Mouse (Mus musculus) hindbrain, embryonic 11.5 days (tissue): ENCODE measurements around the gene Mxd1. TPM values are rescaled to one million over a fixed set of nuclear protein-coding genes. Genes with fewer than 3 reads are reported as not detected.

Experiments used
- ATAC-seq: fragments of 200-750 bp; cut with Nextera tagmentation; 2 replicates; pipeline ENCODE4 v1.8.0; 2017; ENCODE audit warnings: mild to moderate bottlenecking, moderate TSS enrichment, moderate library complexity; ENCODE audit not compliant: low FRiP score
- DNase-seq: peaks from one replicate; pipeline ENCODE4 v3.0.0-alpha.2; 2015; ENCODE audit warnings: low spot score
- H3K27ac ChIP-seq: fragments of 300-500 bp; sonication (generic); 2 replicates; pipeline ENCODE4 v1.5.1; 2014; ENCODE audit warnings: mild to moderate bottlenecking, low read depth, low read length
- H3K27me3 ChIP-seq: fragments of 300-500 bp; sonication (generic); 2 replicates; pipeline ENCODE4 v1.6.1; 2014; ENCODE audit warnings: mild to moderate bottlenecking, low read length, moderate library complexity, mixed read lengths; ENCODE audit not compliant: control insufficient read depth, insufficient read depth
- H3K36me3 ChIP-seq: fragments of 300-500 bp; sonication (generic); 2 replicates; pipeline ENCODE4 v1.6.1; 2014; ENCODE audit warnings: mild to moderate bottlenecking, low read length, moderate library complexity, mixed read lengths; ENCODE audit not compliant: control insufficient read depth, insufficient read depth
- H3K4me1 ChIP-seq: fragments of 300-500 bp; sonication (generic); replicated peaks from 2 replicates; pipeline ENCODE4 v1.6.1; 2014; ENCODE audit warnings: low read length, mixed read lengths; ENCODE audit not compliant: control insufficient read depth, insufficient read depth
- H3K4me2 ChIP-seq: fragments of 300-500 bp; sonication (generic); replicated peaks from 2 replicates; pipeline ENCODE4 v1.6.1; 2014; ENCODE audit warnings: mild to moderate bottlenecking, low read depth, low read length
- H3K4me3 ChIP-seq: fragments of 300-500 bp; sonication (generic); 2 replicates; pipeline ENCODE4 v1.5.1; 2014; ENCODE audit warnings: low read depth, low read length
- H3K9ac ChIP-seq: fragments of 300-500 bp; sonication (generic); 2 replicates; pipeline ENCODE4 v1.6.1; 2014; ENCODE audit warnings: low read depth, low read length
- H3K9me3 ChIP-seq: fragments of 300-500 bp; sonication (generic); 2 replicates; pipeline ENCODE4 v1.6.1; 2016; ENCODE audit warnings: low read length; ENCODE audit not compliant: control insufficient read depth
- WGBS: fragments of 180-500 bp; shearing (Covaris S2); extraction: QIAGEN DNeasy Blood & Tissue Kit; methylation state at CpG from one replicate; pipeline ENCODE4 v1.1.7; 2014; 5-methylcytosine and 5-hydroxymethylcytosine counted together
- polyA plus RNA-seq: library from polyadenylated mRNA; unstranded; fragments of >200 nt; fragmentation: Nextera tagmentation; extraction: Ambion mirVana; gene quantifications from 2 replicates; pipeline ENCODE4 v1.2.1, GENCODE M21; 2014

The Mxd1 gene
- polyA plus RNA-seq, 1 experiment from 2014 or later = 16.6 TPM

DNA sequence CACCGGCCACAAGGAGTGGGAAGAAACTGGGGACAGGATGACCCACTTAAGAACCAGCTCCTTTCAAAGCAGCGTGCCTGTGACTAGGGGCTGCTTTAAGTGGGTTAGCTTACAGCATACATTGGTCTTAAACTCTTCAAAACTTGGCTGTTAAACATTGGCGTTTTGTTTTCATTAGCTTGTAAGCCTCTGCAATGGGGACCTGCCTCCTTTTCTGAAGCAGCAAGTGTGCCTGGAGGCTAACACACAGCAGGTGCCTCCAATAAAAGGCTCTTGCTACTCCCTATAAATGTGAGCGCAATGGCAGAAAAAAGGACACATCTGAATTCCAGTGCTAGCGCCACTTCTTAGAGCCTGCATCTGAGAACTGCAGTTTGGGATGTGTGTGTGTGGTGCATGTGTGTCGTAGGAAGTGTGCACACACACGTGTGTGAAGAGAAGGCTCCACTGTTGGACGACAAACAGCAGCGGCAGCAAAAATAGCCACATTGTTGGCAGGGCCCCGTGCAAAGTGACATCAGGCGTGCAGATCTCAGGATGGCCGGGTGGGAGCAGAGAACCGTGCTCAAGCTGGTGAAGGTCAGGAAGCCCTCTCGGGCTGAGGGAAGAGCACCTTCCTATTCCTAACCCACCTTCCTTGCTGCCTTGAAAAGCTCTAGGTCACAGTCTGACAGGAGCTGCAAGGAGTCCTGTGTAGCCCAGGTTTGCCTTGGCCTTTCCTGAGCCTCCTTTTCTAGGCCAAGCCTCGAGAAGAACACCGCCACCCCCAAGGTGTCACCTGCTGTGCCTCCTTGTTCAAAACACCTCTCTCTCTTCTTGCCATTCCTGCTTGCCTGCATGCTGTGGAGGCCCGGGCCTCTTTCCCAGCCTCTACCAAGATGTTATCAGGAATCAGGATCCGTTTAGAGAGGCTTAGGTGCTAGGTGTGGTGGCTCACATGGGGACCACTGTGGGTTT lies 44.6 kb downstream of the Mxd1 start:
- DNase-seq (no peak), ATAC-seq (no peak)
- Histone ChIP-seq H3K4me3 (no peak overlapping the region), H3K9ac (no peak overlapping the region), H3K9me3 (no peaks in the 10 kb centered on the region), H3K36me3 (no peaks in the 10 kb centered on the region), H3K4me1 (no peaks in the 10 kb centered on the region), H3K4me2 (no peak overlapping the region), H3K27me3 (no peaks in the 10 kb centered on the region), H3K27ac (no peak overlapping the region)
- WGBS = 70% methylated on average over 18 of the region's 18 CpGs

GRCm38 (mm10) chr6:86623201-86623600 lies 45.8 kb downstream of the Mxd1 start:
- DNase-seq = no peak
- Histone ChIP-seq H3K4me3 (no peak overlapping the region), H3K36me3 (no peaks in the 10 kb centered on the region), H3K9ac (no peak overlapping the region), H3K4me2 (no peak overlapping the region), H3K27me3 (no peaks in the 10 kb centered on the region), H3K9me3 (no peaks in the 10 kb centered on the region), H3K4me1 (no peaks in the 10 kb centered on the region), H3K27ac (no peak overlapping the region)
- 83% methylated on average over 4 of the region's 4 CpGs for WGBS
- no peak for ATAC-seq

DNA sequence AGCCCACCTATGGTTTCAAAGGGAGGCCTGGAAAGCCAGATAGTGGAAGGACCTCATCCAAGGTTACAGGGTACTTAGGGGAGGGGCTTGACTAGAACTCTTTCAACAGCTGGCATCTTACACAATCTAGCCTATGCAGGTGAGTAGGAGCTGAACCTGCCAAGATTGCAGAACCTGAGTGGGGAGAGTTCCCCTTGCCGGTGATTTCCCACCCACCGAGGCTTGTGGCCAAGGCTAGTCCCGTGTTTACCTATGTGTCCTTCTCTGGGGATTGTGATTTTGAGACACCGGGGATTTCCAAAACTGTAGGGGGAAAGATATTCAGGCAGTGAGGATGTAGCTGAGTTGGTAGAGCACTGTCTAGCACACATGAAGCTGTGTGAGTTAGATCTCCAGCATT lies 53.7 kb downstream of the Mxd1 start:
- Histone ChIP-seq H3K9me3 (no peaks in the 10 kb centered on the region), H3K27ac (no peak overlapping the region), H3K4me1 (no peaks in the 10 kb centered on the region), H3K27me3 (no peaks in the 10 kb centered on the region), H3K9ac (no peak overlapping the region), H3K4me2 (no peak overlapping the region), H3K36me3 (no peaks in the 10 kb centered on the region), H3K4me3 (no peak overlapping the region)
- ATAC-seq (no peak), DNase-seq (no peak)
- 85% methylated on average over 4 of the region's 4 CpGs for WGBS

- WGBS = 58% methylated on average over 5 of the region's 5 CpGs
- H3K27ac ChIP-seq = no peak overlapping the region
- H3K4me1 ChIP-seq = no peaks in the 10 kb centered on the region
- no peaks in the 10 kb centered on the region for H3K36me3 ChIP-seq
- no peak overlapping the region for H3K4me2 ChIP-seq
- ATAC-seq (no peak), DNase-seq (no peak)
- H3K9me3 ChIP-seq = no peaks in the 10 kb centered on the region
- H3K27me3 ChIP-seq = no peaks in the 10 kb centered on the region
- no peak overlapping the region for H3K9ac ChIP-seq
- H3K4me3 ChIP-seq = no peak overlapping the region
These were observed 58.2 kb downstream of the Mxd1 start for GRCm38 (mm10) chr6:86610714-86611113.

DNA sequence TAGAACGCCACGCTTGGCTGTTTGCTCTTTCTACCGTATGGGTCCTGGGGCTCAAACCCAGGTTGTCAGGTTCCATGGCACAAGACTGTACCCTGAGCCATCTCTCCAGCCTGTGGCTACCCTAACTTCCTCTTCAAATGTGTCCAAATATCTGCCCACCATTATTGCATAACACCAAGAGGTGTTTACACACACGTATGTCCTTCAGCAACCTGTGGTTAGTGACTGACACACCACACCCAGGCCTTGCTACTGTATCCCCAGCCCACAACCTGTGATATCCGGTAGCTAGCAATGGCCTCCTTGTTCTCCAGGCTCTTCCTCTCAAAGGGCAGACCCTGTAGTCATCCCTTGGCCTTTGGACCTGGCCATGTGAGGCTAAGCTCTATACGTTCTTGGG lies 59.7 kb downstream of the Mxd1 start:
- DNase-seq (no peak), ATAC-seq (no peak)
- Histone ChIP-seq H3K4me3 (no peak overlapping the region), H3K9me3 (no peaks in the 10 kb centered on the region), H3K27me3 (no peaks in the 10 kb centered on the region), H3K36me3 (no peaks in the 10 kb centered on the region), H3K4me2 (no peak overlapping the region), H3K27ac (no peak overlapping the region), H3K9ac (no peak overlapping the region), H3K4me1 (no peaks in the 10 kb centered on the region)
- WGBS = 90% methylated on average over 6 of the region's 6 CpGs

DNA sequence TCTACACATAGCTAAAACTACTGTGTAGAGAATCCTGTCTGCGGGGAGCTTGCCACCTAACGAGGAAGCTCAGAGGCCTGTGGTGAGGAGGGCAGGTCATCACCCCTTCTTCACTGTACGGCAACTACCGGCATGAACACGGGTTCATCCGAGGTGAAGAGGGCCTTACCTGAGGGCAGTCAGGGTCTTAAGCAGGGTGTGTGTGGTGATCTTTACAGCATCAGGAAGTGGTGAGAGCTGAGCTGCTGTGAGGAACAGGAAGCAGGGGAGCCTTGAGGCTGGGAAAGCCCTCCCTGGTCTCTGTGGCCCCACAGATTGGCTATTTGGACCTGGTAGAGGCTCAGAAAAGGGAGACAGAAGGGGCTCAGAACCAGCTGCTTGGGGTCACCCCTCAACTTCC lies 61.5 kb downstream of the Mxd1 start:
- 86% methylated on average over 6 of the region's 6 CpGs for WGBS
- no peak overlapping the region for H3K9ac ChIP-seq
- no peak overlapping the region for H3K4me2 ChIP-seq
- H3K36me3 ChIP-seq = no peaks in the 10 kb centered on the region
- H3K27me3 ChIP-seq = no peaks in the 10 kb centered on the region
- no peak for DNase-seq
- no peaks in the 10 kb centered on the region for H3K4me1 ChIP-seq
- no peak overlapping the region for H3K27ac ChIP-seq
- no peaks in the 10 kb centered on the region for H3K9me3 ChIP-seq
- no peak overlapping the region for H3K4me3 ChIP-seq
- ATAC-seq = no peak

GRCm38 (mm10) chr6:86606289-86606688 lies 62.7 kb downstream of the Mxd1 start:
- no peak for DNase-seq
- H3K27me3 ChIP-seq = no peaks in the 10 kb centered on the region
- H3K36me3 ChIP-seq = no peaks in the 10 kb centered on the region
- 82% methylated on average over 4 of the region's 4 CpGs for WGBS
- H3K9me3 ChIP-seq = no peaks in the 10 kb centered on the region
- H3K9ac ChIP-seq = no peak overlapping the region
- no peaks in the 10 kb centered on the region for H3K4me1 ChIP-seq
- no peak overlapping the region for H3K4me3 ChIP-seq
- H3K4me2 ChIP-seq = no peak overlapping the region
- H3K27ac ChIP-seq = no peak overlapping the region
- ATAC-seq = no peak

- no peak for DNase-seq
- 59% methylated on average over 7 of the region's 7 CpGs for WGBS
- no peak overlapping the region for H3K27ac ChIP-seq
- no peaks in the 10 kb centered on the region for H3K27me3 ChIP-seq
- no peaks in the 10 kb centered on the region for H3K9me3 ChIP-seq
- H3K4me1 ChIP-seq = no peaks in the 10 kb centered on the region
- H3K36me3 ChIP-seq = no peaks in the 10 kb centered on the region
- no peak overlapping the region for H3K4me2 ChIP-seq
- H3K9ac ChIP-seq = no peak overlapping the region
- H3K4me3 ChIP-seq = no peak overlapping the region
- ATAC-seq = no peak
These were observed 63.7 kb downstream of the Mxd1 start for GRCm38 (mm10) chr6:86605260-86605659.

- WGBS = 85% methylated on average over 6 of the region's 6 CpGs
- Histone ChIP-seq H3K9ac (no peak overlapping the region), H3K27me3 (no peaks in the 10 kb centered on the region), H3K27ac (no peak overlapping the region), H3K9me3 (no peaks in the 10 kb centered on the region), H3K36me3 (no peaks in the 10 kb centered on the region), H3K4me2 (no peak overlapping the region), H3K4me3 (no peak overlapping the region), H3K4me1 (no peaks in the 10 kb centered on the region)
- ATAC-seq (no peak), DNase-seq (no peak)
These were observed 69.0 kb downstream of the Mxd1 start for GRCm38 (mm10) chr6:86599951-86600414.
